Mouse (Mus musculus) urinary bladder, postnatal 4 days (tissue): Measurements from ENCODE around the gene Syk.

Experiments
- DNase-seq, 2 experiments: peaks; one replicate each; pipeline ENCODE4 v3.0.0; 2021 to 2022; ENCODE audit warnings: low spot score in 2 of 2

The Syk gene

GRCm38 (mm10) chr13:52582878-52583661 is at the start of gene Syk:
Syk (plus strand) TSS chr13:52583173.
- DNase-seq: peak; percentile 48 to 62

GRCm38 (mm10) chr13:52533644-52534043 is 49.3 kb upstream of the Syk start:
- DNase-seq: no peak

GRCm38 (mm10) chr13:52535542-52535941 is 47.4 kb upstream of the Syk start:
- DNase-seq: peak in 1 of 2 experiments; percentile 78

- no peak for DNase-seq
These were observed 45.0 kb upstream of the Syk start for GRCm38 (mm10) chr13:52537754-52538587.

- DNase-seq: no peak
These were observed 44.3 kb upstream of the Syk start for GRCm38 (mm10) chr13:52538588-52539116.

GRCm38 (mm10) chr13:52539461-52539860 is 43.5 kb upstream of the Syk start:
- DNase-seq: no peak

- no peak for DNase-seq
These were observed 41.5 kb upstream of the Syk start for GRCm38 (mm10) chr13:52541385-52542035.

GRCm38 (mm10) chr13:52542036-52542526 is 40.9 kb upstream of the Syk start:
- DNase-seq: no peak

- DNase-seq: no peak
These were observed 40.3 kb upstream of the Syk start for GRCm38 (mm10) chr13:52542636-52543035.

- no peak for DNase-seq
These were observed 36.7 kb upstream of the Syk start for GRCm38 (mm10) chr13:52546288-52546687.

GRCm38 (mm10) chr13:52550690-52551193 is 32.2 kb upstream of the Syk start:
- DNase-seq: no peak

- no peak for DNase-seq
These were observed 31.7 kb upstream of the Syk start for GRCm38 (mm10) chr13:52551275-52551674.

- DNase-seq: no peak
These were observed 30.0 kb upstream of the Syk start for GRCm38 (mm10) chr13:52552822-52553477.

- no peak for DNase-seq
These were observed 28.3 kb upstream of the Syk start for GRCm38 (mm10) chr13:52554722-52555121.

GRCm38 (mm10) chr13:52557421-52557820 is 25.6 kb upstream of the Syk start:
- DNase-seq: no peak

GRCm38 (mm10) chr13:52561367-52562165 is 21.4 kb upstream of the Syk start:
- no peak for DNase-seq

GRCm38 (mm10) chr13:52562166-52562571 is 20.8 kb upstream of the Syk start:
- DNase-seq: no peak

- DNase-seq: no peak
These were observed 17.8 kb upstream of the Syk start for GRCm38 (mm10) chr13:52565103-52565739.

GRCm38 (mm10) chr13:52566188-52566760 is 16.7 kb upstream of the Syk start:
- DNase-seq: no peak
